Mouse (Mus musculus) hindbrain, postnatal 0 days (tissue): ENCODE results near the gene Snip1. TPM values are rescaled to one million over a fixed set of nuclear protein-coding genes. Genes with fewer than 3 reads are reported as not detected.

Experiments used
- ATAC-seq: fragments of 200-750 bp; cut with Nextera tagmentation; 2 replicates; pipeline ENCODE4 v1.8.0; 2017; ENCODE audit warnings: mild to moderate bottlenecking, moderate TSS enrichment, moderate library complexity
- DNase-seq: peaks from one replicate; pipeline ENCODE4 v3.0.0-alpha.2; 2015; ENCODE audit warnings: low spot score
- H3K27ac ChIP-seq: fragments of 300-500 bp; sonication (generic); 2 replicates; pipeline ENCODE4 v1.5.1; 2014; ENCODE audit warnings: mild to moderate bottlenecking
- H3K27me3 ChIP-seq: fragments of 300-500 bp; sonication (generic); 2 replicates; pipeline ENCODE4 v1.6.1; 2014; ENCODE audit warnings: low read length, mixed read lengths; ENCODE audit not compliant: insufficient read depth
- H3K36me3 ChIP-seq: fragments of 300-500 bp; sonication (generic); 2 replicates; pipeline ENCODE4 v1.6.1; 2014; ENCODE audit warnings: low read length, mixed read lengths; ENCODE audit not compliant: insufficient read depth
- H3K4me1 ChIP-seq: fragments of 300-500 bp; sonication (generic); 2 replicates; pipeline ENCODE4 v1.6.1; 2014; ENCODE audit warnings: antibody characterized with exemption, low read length, mixed read lengths; ENCODE audit not compliant: insufficient read depth
- H3K4me2 ChIP-seq: fragments of 300-500 bp; sonication (generic); 2 replicates; pipeline ENCODE4 v1.6.1; 2014; ENCODE audit warnings: low read depth, mild to moderate bottlenecking, low read length, moderate library complexity, mixed read lengths
- H3K4me3 ChIP-seq: fragments of 300-500 bp; sonication (generic); 2 replicates; pipeline ENCODE4 v1.5.1; 2014; ENCODE audit warnings: low read length
- H3K9ac ChIP-seq: fragments of 300-500 bp; sonication (generic); replicated peaks from 2 replicates; pipeline ENCODE4 v1.6.1; 2014; ENCODE audit warnings: mild to moderate bottlenecking, low read length, moderate library complexity, mixed read lengths
- H3K9me3 ChIP-seq: fragments of 300-500 bp; sonication (generic); 2 replicates; pipeline ENCODE4 v1.6.1; 2016; ENCODE audit warnings: low read length, mixed read lengths
- CTCF ChIP-seq: IDR thresholded peaks from 2 replicates; pipeline ENCODE4 v1.5.1; 2016; ENCODE audit warnings: antibody characterized with exemption, control low read depth, low read depth
- WGBS: fragments of 180-500 bp; shearing (Covaris S2); extraction: QIAGEN DNeasy Blood & Tissue Kit; methylation state at CpG from one replicate; pipeline ENCODE4 v1.1.7; 2014; 5-methylcytosine and 5-hydroxymethylcytosine counted together
- polyA plus RNA-seq: library from polyadenylated mRNA; unstranded; fragments of >200 nt; fragmentation: Nextera tagmentation; extraction: Ambion mirVana; gene quantifications from 2 replicates; pipeline ENCODE4 v1.2.1, GENCODE M21; 2015
- total RNA-seq: library from RNA; depleted of rRNA; stranded (reverse); fragments of >200 nt; gene quantifications from 2 replicates; pipeline ENCODE4 v1.2.3, GENCODE M21; 2014; rRNA removed

Snip1 gene
- total and polyA plus RNA-seq, 2 experiments from 2014 or later: 16.3 to 29.2 TPM

GRCm38 (mm10) chr4:125123279-125123671 is 56.8 kb downstream of the Snip1 start:
- no peaks in the 10 kb centered on the region for H3K36me3 ChIP-seq
- WGBS: 82% methylated on average over 7 of the region's 7 CpGs
- H3K9ac ChIP-seq: no peak overlapping the region
- no peak overlapping the region for H3K27ac ChIP-seq
- no peak for DNase-seq
- no peaks in the 10 kb centered on the region for H3K9me3 ChIP-seq
- H3K4me1 ChIP-seq: 0 out of 2 replicates have a peak, but pooled peaks cover 6% of the 10 kb centered on the region
- no peaks in the 10 kb centered on the region for H3K27me3 ChIP-seq
- H3K4me3 ChIP-seq: no peak overlapping the region
- no peak for TF ChIP-seq CTCF
- H3K4me2 ChIP-seq: no peak overlapping the region
- no peak for ATAC-seq

Other genes starting within 250 kb of the Snip1 start
- gene Yrdc, start 216.0 kb upstream of the Snip1 start, total RNA-seq: 52.9 and 76.1 TPM in 2 replicates
- gene Yrdc, start 216.0 kb upstream of the Snip1 start, polyA plus RNA-seq: 47.0 and 52.9 TPM in 2 replicates
- gene 1110065P20Rik, start 215.5 kb upstream of the Snip1 start, total RNA-seq: 206 and 212 TPM in 2 replicates
- 143 and 152 TPM in 2 replicates for gene 1110065P20Rik, start 215.5 kb upstream of the Snip1 start, polyA plus RNA-seq
- gene Maneal, start 204.5 kb upstream of the Snip1 start, total RNA-seq: 52.3 and 56.9 TPM in 2 replicates
- 9.4 and 9.6 TPM in 2 replicates for gene Maneal, start 204.5 kb upstream of the Snip1 start, polyA plus RNA-seq
- gene Epha10, start 185.8 kb upstream of the Snip1 start, total RNA-seq: 28.4 and 49.6 TPM in 2 replicates
- gene Epha10, start 185.8 kb upstream of the Snip1 start, polyA plus RNA-seq: 13.7 and 14.2 TPM in 2 replicates
- gene 9930104L06Rik, start 129.6 kb upstream of the Snip1 start, total RNA-seq: 12.8 and 15.5 TPM in 2 replicates
- gene 9930104L06Rik, start 129.6 kb upstream of the Snip1 start, polyA plus RNA-seq: 9.3 and 9.4 TPM in 2 replicates
- gene Cdca8, start 127.4 kb upstream of the Snip1 start, total RNA-seq: 10.8 and 17.1 TPM in 2 replicates
- gene Cdca8, start 127.4 kb upstream of the Snip1 start, polyA plus RNA-seq: 28.9 and 35.1 TPM in 2 replicates
- gene Rspo1, start 80.2 kb upstream of the Snip1 start, total RNA-seq: 0.36 and 13.6 TPM in 2 replicates
- 0.74 and 0.95 TPM in 2 replicates for gene Rspo1, start 80.2 kb upstream of the Snip1 start, polyA plus RNA-seq
- gene Gnl2, start 50.1 kb upstream of the Snip1 start, total RNA-seq: 22.5 and 26.0 TPM in 2 replicates
- 70.2 and 77.6 TPM in 2 replicates for gene Gnl2, start 50.1 kb upstream of the Snip1 start, polyA plus RNA-seq
- gene Dnali1, start 969 bp upstream of the Snip1 start, total RNA-seq: 0.73 and 2.4 TPM in 2 replicates
- gene Dnali1, start 969 bp upstream of the Snip1 start, polyA plus RNA-seq: 1.4 and 1.5 TPM in 2 replicates
- gene Meaf6, start 18.5 kb downstream of the Snip1 start, total RNA-seq: 47.0 and 50.4 TPM in 2 replicates
- 131 and 133 TPM in 2 replicates for gene Meaf6, start 18.5 kb downstream of the Snip1 start, polyA plus RNA-seq
- not detected in 2 replicates for gene Zc3h12a, start 61.2 kb downstream of the Snip1 start, total RNA-seq
- 0.16 and 0.31 TPM in 2 replicates for gene Zc3h12a, start 61.2 kb downstream of the Snip1 start, polyA plus RNA-seq